17 mouse cellular contexts compared by ENCODE assay signal in genomic region chr7:121410716-121411506, GRCm38 (mm10). TPM values are rescaled to one million over a fixed set of nuclear protein-coding genes. Genes with fewer than 3 reads are reported as not detected.
"Had no signal": no experiment of that assay in that cellular context is flagged by ENCODE, and none has a peak within 500 bp of the region (broad histone marks: within the 10 kb centered on the region; RNA-seq: fewer than 3 reads in every experiment).

No protein-coding gene starts in this region.

- H3K9ac ChIP-seq: kidney, embryonic 15.5 days; limb, embryonic 12.5 days; liver, embryonic 13.5 days; liver, postnatal 0 days; lung, embryonic 15.5 days; midbrain, embryonic 15.5 days; neural tube, embryonic 13.5 days had no signal

- H3K27me3 ChIP-seq: kidney, embryonic 15.5 days; limb, embryonic 12.5 days; liver, embryonic 13.5 days; lung, embryonic 15.5 days; megakaryocyte, embryonic 14.5 days; midbrain, embryonic 15.5 days; neural tube, embryonic 13.5 days had no signal

- H3K9me3 ChIP-seq: kidney, embryonic 15.5 days; limb, embryonic 12.5 days; liver, embryonic 13.5 days; lung, embryonic 15.5 days; megakaryocyte, embryonic 14.5 days; midbrain, embryonic 15.5 days; neural tube, embryonic 13.5 days had no signal

- H3K4me3 ChIP-seq: kidney, embryonic 15.5 days; layer of hippocampus, adult 2 months; limb, embryonic 12.5 days; liver, embryonic 13.5 days; lung, embryonic 15.5 days; megakaryocyte, embryonic 14.5 days; midbrain, embryonic 15.5 days; neural tube, embryonic 13.5 days had no signal

- ATAC-seq: liver, postnatal 0 days; midbrain, embryonic 15.5 days had no signal

- H3K27ac ChIP-seq: kidney, embryonic 15.5 days; layer of hippocampus, adult 2 months; limb, embryonic 12.5 days; liver, embryonic 13.5 days; lung, embryonic 15.5 days; macrophage; midbrain, embryonic 15.5 days; neural tube, embryonic 13.5 days had no signal

- H3K4me1 ChIP-seq: kidney, embryonic 15.5 days; limb, embryonic 12.5 days; liver, embryonic 13.5 days; lung, embryonic 15.5 days; megakaryocyte, embryonic 14.5 days; midbrain, embryonic 15.5 days; neural tube, embryonic 13.5 days had no signal

- H3K36me3 ChIP-seq: kidney, embryonic 15.5 days; limb, embryonic 12.5 days; liver, embryonic 13.5 days; lung, embryonic 15.5 days; midbrain, embryonic 15.5 days; neural tube, embryonic 13.5 days had no signal

- DNase-seq: liver; liver, embryonic 13.5 days; liver, postnatal 0 days; lung, postnatal 14 days; right cerebral cortex, adult 18-20 months; right cerebral cortex, postnatal 25 days; thymus, postnatal 36 days had no signal

- H3K4me2 ChIP-seq: kidney, embryonic 15.5 days; limb, embryonic 12.5 days; liver, embryonic 13.5 days; lung, embryonic 15.5 days; midbrain, embryonic 11.5 days; midbrain, embryonic 15.5 days; neural tube, embryonic 13.5 days had no signal

RNA-seq across cellular contexts. Expression of gene Hs3st2, which starts 19.3 kb away (rescaled TPM):
- polyA plus RNA-seq: liver, postnatal 0 days; macrophage; thymus, postnatal 0 days had no signal
